Mouse (Mus musculus): ENCODE data around the gene Agap1.

DNA sequence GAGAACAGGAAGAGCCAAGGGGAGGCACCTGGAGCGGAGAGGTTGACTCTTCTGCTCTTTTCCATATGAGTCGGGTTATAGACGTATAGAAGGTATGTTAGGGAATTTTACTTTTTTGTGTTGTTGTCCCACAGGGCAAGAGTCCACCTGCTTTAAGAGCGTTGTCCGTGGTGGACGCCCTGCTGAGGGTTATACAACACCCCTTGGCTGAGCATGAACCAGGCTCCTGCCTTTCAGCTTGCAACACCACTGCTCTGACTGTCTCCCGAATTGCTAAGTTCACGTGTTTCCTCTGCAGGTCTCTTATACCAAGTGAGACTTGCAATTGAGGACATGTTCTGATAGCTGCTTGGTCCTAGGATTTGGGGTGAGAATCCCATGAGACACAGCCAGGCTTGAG, 358.2 kb downstream of the Agap1 start:
- TF ChIP-seq POLR2A (IDR thresholded peaks at IDR 0.05; ENCODE audit: borderline replicate concordance, control insufficient read depth, low read depth, low read length) (no peak), CTCF (IDR thresholded peaks at IDR 0.05; ENCODE audit: control insufficient read depth, insufficient read depth, low read length) (no peak)

All from bone marrow, adult 2 months (tissue).